In the genomic region with DNA sequence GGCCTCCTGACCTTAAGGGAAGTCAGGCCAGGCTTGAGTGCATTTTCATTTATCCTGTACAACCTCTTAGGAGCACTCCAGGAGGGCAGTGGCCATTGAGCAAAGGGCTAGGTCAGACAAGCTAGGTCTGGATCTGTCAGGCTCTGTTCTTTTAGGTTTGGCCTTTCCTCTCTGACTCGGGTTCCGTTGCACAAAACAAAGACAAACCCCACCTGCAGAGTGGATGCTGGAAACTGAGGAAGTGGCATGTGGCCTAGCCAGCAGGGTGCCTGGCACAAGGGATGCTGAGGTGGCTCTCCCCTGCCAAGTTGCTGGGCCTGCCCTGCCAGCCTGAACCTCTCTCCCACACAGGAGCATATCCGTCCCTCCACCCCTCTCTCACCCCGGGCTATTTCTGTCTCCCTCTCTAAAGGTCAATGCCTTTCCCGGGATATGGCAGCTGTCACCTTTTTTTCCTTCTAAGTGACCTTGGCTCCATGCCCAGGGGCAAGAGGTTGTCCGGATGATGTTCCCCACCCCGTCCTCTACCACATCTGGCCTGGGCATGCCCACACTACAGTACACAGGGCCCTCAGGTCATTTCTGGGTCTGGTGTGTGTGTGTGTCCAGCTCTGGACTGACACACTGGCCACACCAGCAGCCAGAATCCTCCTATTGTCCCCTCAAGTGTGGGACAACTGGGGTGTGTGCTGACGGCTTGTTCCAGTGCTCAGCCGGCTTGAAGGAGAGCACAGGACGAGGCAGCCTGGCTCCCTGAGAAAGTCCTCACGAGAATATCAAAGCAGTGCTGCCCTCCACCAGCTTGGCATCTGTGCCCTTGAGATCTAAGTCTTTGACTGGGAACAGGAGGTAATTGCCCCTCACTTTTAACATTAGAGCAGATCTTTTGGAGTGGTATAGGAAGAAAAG, we compare ENCODE assay signal across 8 mouse cellular contexts.
DNase-seq lines count a peak whose midpoint lies in the region; ATAC-seq and TF ChIP-seq lines count a peak whose summit lies in the region.

No protein-coding gene starts in this region.

- no peak overlapping the region for H3K9ac ChIP-seq in intestine, embryonic 14.5 days (ENCODE audit: low read length)
- no peak overlapping the region for H3K9ac ChIP-seq in intestine, postnatal 0 days (ENCODE audit: low read depth, low read length)
- 0 out of 2 replicates have a peak overlapping the region, but pooled peaks have one; percentile 23 for H3K9ac ChIP-seq in heart, embryonic 11.5 days (ENCODE audit: low read depth, low read length)
- no peak overlapping the region for H3K9ac ChIP-seq in kidney, embryonic 16.5 days (replicated peaks; ENCODE audit: low read length)
- H3K9ac ChIP-seq in midbrain, embryonic 15.5 days = no peak overlapping the region

- TF ChIP-seq CTCF in intestine, postnatal 0 days (IDR thresholded peaks at IDR 0.05; ENCODE audit: low read depth) = no peak
- TF ChIP-seq CTCF in cortical plate, adult 2 months (IDR thresholded peaks at IDR 0.05; ENCODE audit: extremely low read depth, insufficient read depth, low read length) = no peak

- H3K27me3 ChIP-seq in intestine, embryonic 14.5 days (replicated peaks; ENCODE audit: control insufficient read depth, insufficient read depth, low read length) = no peaks in the 10 kb centered on the region
- H3K27me3 ChIP-seq in intestine, postnatal 0 days (replicated peaks; ENCODE audit: control insufficient read depth, insufficient read depth, low read length) = no peaks in the 10 kb centered on the region
- no peaks in the 10 kb centered on the region for H3K27me3 ChIP-seq in heart, embryonic 11.5 days (ENCODE audit: control insufficient read depth, insufficient read depth, low read length)
- H3K27me3 ChIP-seq in kidney, embryonic 16.5 days (ENCODE audit: insufficient read depth, low read length) = no peaks in the 10 kb centered on the region
- H3K27me3 ChIP-seq in midbrain, embryonic 15.5 days (replicated peaks) = no peaks in the 10 kb centered on the region

- no peaks in the 10 kb centered on the region for H3K36me3 ChIP-seq in intestine, embryonic 14.5 days (ENCODE audit: control insufficient read depth, insufficient read depth, low read length)
- no peaks in the 10 kb centered on the region for H3K36me3 ChIP-seq in intestine, postnatal 0 days (ENCODE audit: control insufficient read depth, insufficient read depth)
- no peaks in the 10 kb centered on the region for H3K36me3 ChIP-seq in heart, embryonic 11.5 days (ENCODE audit: control insufficient read depth, insufficient read depth, low read length)
- H3K36me3 ChIP-seq in kidney, embryonic 16.5 days (ENCODE audit: insufficient read depth, low read length) = no peaks in the 10 kb centered on the region
- H3K36me3 ChIP-seq in midbrain, embryonic 15.5 days (replicated peaks) = no peaks in the 10 kb centered on the region

- peaks cover 21% of the 10 kb centered on the region for H3K4me1 ChIP-seq in intestine, embryonic 14.5 days (replicated peaks; ENCODE audit: control insufficient read depth, insufficient read depth, low read length)
- H3K4me1 ChIP-seq in intestine, postnatal 0 days (replicated peaks; ENCODE audit: control insufficient read depth, insufficient read depth, low read length) = no peaks in the 10 kb centered on the region
- H3K4me1 ChIP-seq in cortical plate, adult 2 months (ENCODE audit: control insufficient read depth, insufficient read depth, low read length) = peaks cover 21% of the 10 kb centered on the region
- peaks cover 43% of the 10 kb centered on the region for H3K4me1 ChIP-seq in heart, embryonic 11.5 days (ENCODE audit: control insufficient read depth, insufficient read depth, low read length)
- peaks cover 36% of the 10 kb centered on the region for H3K4me1 ChIP-seq in kidney, embryonic 16.5 days (ENCODE audit: insufficient read depth, low read length)
- H3K4me1 ChIP-seq in midbrain, embryonic 15.5 days = peaks cover 74% of the 10 kb centered on the region

- H3K27ac ChIP-seq in intestine, embryonic 14.5 days (ENCODE audit: low read depth) = peak overlapping the region; percentile 59; the same call in 1 of the 2 replicates
- H3K27ac ChIP-seq in intestine, postnatal 0 days (ENCODE audit: low read depth, low read length) = no peak overlapping the region
- peak overlapping the region; percentile 54 for H3K27ac ChIP-seq in cortical plate, adult 2 months (ENCODE audit: insufficient read depth, low read length)
- peak overlapping the region; percentile 96 for H3K27ac ChIP-seq in heart, embryonic 11.5 days (ENCODE audit: low read depth, low read length)
- H3K27ac ChIP-seq in kidney, embryonic 16.5 days (ENCODE audit: low read length) = peak overlapping the region; percentile 41
- H3K27ac ChIP-seq in midbrain, embryonic 15.5 days = peak overlapping the region; percentile 94

- 53% methylated on average over 11 of the region's 11 CpGs for WGBS in intestine, embryonic 14.5 days
- WGBS in intestine, postnatal 0 days = 55% methylated on average over 11 of the region's 11 CpGs
- WGBS in heart, embryonic 11.5 days (ENCODE audit: insufficient replicate concordance) = 18% methylated on average over 11 of the region's 11 CpGs
- WGBS in kidney, embryonic 16.5 days = 32% methylated on average over 11 of the region's 11 CpGs
- WGBS in midbrain, embryonic 15.5 days = 12% methylated on average over 11 of the region's 11 CpGs

- ATAC-seq in intestine, embryonic 14.5 days (replicated peaks; ENCODE audit: low FRiP score, low TSS enrichment, low read depth) = 0 out of 2 replicates have a peak, but pooled peaks have one; percentile 22
- ATAC-seq in intestine, postnatal 0 days = no peak
- ATAC-seq in heart, embryonic 11.5 days (replicated peaks; ENCODE audit: insufficient number of reproducible peaks, low FRiP score, low TSS enrichment) = 0 out of 2 replicates have a peak, but pooled peaks have one; percentile 53
- peak; percentile 41 for ATAC-seq in kidney, embryonic 16.5 days (ENCODE audit: low FRiP score, low TSS enrichment)
- ATAC-seq in midbrain, embryonic 15.5 days (replicated peaks) = no peak

- no peak overlapping the region for H3K4me3 ChIP-seq in intestine, embryonic 14.5 days (ENCODE audit: low read depth, low read length)
- H3K4me3 ChIP-seq in intestine, postnatal 0 days (ENCODE audit: low read depth, low read length) = no peak overlapping the region
- no peak overlapping the region for H3K4me3 ChIP-seq in cortical plate, adult 2 months (ENCODE audit: insufficient read depth, low read length)
- H3K4me3 ChIP-seq in heart, embryonic 11.5 days (ENCODE audit: low read depth, low read length) = no peak overlapping the region
- no peak overlapping the region for H3K4me3 ChIP-seq in kidney, embryonic 16.5 days (ENCODE audit: low read length)
- H3K4me3 ChIP-seq in midbrain, embryonic 15.5 days = no peak overlapping the region

- no peak overlapping the region for H3K4me2 ChIP-seq in intestine, embryonic 14.5 days (ENCODE audit: low read length)
- no peak overlapping the region for H3K4me2 ChIP-seq in intestine, postnatal 0 days (replicated peaks; ENCODE audit: low read depth)
- H3K4me2 ChIP-seq in heart, embryonic 11.5 days = peak overlapping the region; percentile 37
- H3K4me2 ChIP-seq in kidney, embryonic 16.5 days (replicated peaks; ENCODE audit: low read depth, low read length) = no peak overlapping the region
- peak overlapping the region; percentile 33; the same call in 1 of the 2 replicates for H3K4me2 ChIP-seq in midbrain, embryonic 15.5 days

- H3K9me3 ChIP-seq in intestine, embryonic 14.5 days (ENCODE audit: control insufficient read depth, low read length) = no peaks in the 10 kb centered on the region
- H3K9me3 ChIP-seq in intestine, postnatal 0 days (ENCODE audit: control insufficient read depth) = no peaks in the 10 kb centered on the region
- H3K9me3 ChIP-seq in heart, embryonic 11.5 days (replicated peaks; ENCODE audit: control insufficient read depth, low read length) = no peaks in the 10 kb centered on the region
- no peaks in the 10 kb centered on the region for H3K9me3 ChIP-seq in kidney, embryonic 16.5 days (ENCODE audit: low read length)
- H3K9me3 ChIP-seq in midbrain, embryonic 15.5 days = no peaks in the 10 kb centered on the region

- no peak for DNase-seq in intestine, embryonic 14.5 days (ENCODE audit: low spot score)
- DNase-seq in layer of hippocampus, adult 11-12 months (ENCODE audit: low spot score) = no peak
- DNase-seq in spleen, adult 18-20 months = no peak

- TF ChIP-seq POLR2A in cortical plate, adult 2 months (IDR thresholded peaks at IDR 0.05; ENCODE audit: extremely low read depth, insufficient read depth, low read length) = no peak

Comparison
In these comparisons a context has a peak if more than half of its experiments do, and no peak if none do; other contexts are left out.
1. ATAC-seq: peak in intestine, embryonic 14.5 days (single experiment), heart, embryonic 11.5 days (single experiment) and kidney, embryonic 16.5 days (single experiment); none in intestine, postnatal 0 days (single experiment) and midbrain, embryonic 15.5 days (single experiment).
2. H3K4me2 ChIP-seq: peak in heart, embryonic 11.5 days (single experiment) and midbrain, embryonic 15.5 days (single experiment); none in intestine, embryonic 14.5 days (single experiment), intestine, postnatal 0 days (single experiment) and kidney, embryonic 16.5 days (single experiment).